Mouse (Mus musculus) cerebellum, adult 2 months (tissue): ENCODE data around the gene Cacng6.

ENCODE experiments used
- CTCF ChIP-seq: fragments of 200-500 bp; IDR thresholded peaks from 2 replicates; pipeline ENCODE4 v1.5.1; 2011; ENCODE audit warnings: low read depth, mild to moderate bottlenecking, control low read depth, low read length, moderate library complexity, borderline replicate concordance; ENCODE audit not compliant: insufficient read depth
- POLR2A ChIP-seq: fragments of 200-500 bp; IDR thresholded peaks from 2 replicates; pipeline ENCODE4 v1.6.1; 2011; ENCODE audit warnings: low read length, control low read depth, borderline replicate concordance; ENCODE audit not compliant: insufficient read depth

- TF ChIP-seq CTCF, result no peak
- no peak for TF ChIP-seq POLR2A
These were observed 36.2 kb upstream of the Cacng6 start for GRCm38 (mm10) chr7:3387761-3388160.
